Mouse (Mus musculus) ovary, postnatal 36 days (tissue): ENCODE data around the gene Tssk2.

Experiments used
- DNase-seq: peaks from one replicate; pipeline ENCODE4 v3.0.0; 2022; ENCODE audit warnings: low spot score, mixed read lengths

Tssk2 gene

DNA sequence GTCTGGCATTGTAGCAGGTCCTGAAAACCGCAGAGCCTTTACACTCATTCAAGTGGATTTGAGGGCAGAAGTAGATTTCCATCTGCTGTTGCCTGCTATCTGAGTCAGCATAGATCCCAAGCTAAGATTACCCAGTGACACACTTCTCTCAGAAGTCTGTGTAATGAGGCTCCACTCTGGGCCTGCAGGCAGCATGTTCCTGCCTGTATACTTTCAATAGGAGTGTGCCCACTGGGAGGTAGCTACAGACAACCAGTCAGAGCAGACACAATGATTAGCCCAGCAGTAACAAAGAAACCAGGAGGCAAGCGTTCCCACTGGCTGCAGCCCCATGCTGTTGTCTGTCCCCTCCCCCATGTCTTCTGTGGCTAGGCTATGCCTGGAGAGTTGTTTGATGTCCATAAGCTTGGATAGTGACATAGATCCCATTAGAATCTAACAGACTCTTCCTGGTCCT is 51.0 kb downstream of the Tssk2 start:
- DNase-seq, result no peak
